Mouse (Mus musculus): ENCODE measurements around the gene Slc35e4.
A peak's percentile ranks its signal among the peaks of the same experiment; 100 is the strongest.
"Not testable (repeated sequence)": the region's sequence is repeated elsewhere in the genome, so short reads cannot be mapped to it uniquely, and the experiment has no call there.

Slc35e4 gene

DNA sequence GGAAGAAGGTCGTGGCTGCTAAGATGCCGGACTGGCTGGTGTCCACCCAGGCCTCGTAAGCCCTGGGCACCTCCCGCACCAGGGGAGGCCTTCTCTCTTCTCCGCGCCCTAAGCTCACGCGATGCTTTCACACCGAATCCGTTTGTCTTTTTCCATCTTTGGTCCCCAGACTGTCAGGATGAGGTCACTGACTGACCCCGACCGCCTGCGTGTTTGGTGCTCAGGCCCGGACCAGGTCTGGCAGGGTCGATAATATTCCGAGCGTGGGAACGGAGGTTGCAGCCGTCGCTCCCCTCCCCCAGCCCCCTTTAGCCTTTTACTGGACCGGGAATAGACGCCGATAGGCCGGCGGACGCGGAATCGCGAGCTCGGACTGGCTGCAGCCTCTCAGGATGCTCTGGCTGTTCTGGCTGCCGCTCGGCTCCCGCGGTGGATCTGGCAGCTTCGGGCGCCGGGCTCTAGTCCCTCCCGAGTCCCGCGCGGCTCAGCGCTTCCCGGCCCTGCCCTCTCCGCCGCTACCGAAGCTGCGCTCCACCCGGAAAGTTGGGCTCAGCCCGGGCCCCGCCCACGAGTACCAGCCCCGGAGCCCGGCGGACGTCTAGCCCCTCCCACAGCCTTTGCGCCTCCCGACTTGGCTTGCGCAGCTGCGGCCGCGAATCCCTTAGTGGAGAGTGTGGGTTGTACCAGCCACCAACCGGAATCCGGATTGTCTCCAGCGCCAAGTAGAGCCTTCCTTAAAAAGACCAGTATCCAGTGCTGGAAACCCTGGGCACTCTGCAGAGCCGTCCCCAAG lies 952 bp downstream of the Slc35e4 start:
- DNase-seq (ENCODE audit: low spot score) = peak; percentile 89

DNA sequence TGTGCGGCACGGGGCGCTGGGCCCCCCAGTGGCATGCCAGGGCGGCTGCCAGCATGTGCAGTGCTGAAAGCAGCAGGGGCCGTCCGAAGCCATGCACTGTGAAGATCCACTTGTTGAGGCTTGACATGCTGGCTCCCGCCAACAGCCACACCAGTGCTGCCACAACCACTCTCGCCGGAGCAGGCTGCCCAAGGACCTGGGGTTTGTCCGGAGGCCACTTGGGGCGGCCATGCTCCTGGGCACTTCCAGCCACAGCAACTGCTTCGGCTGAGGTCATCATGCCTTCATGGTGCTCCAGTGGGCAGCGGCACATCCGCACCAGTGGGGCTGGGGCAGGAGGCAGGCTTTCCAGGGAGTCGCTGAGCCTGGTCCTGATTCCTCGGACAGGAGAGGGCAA lies 1.6 kb downstream of the Slc35e4 start:
- peak; percentile 48 for DNase-seq (ENCODE audit: low spot score)

DNA sequence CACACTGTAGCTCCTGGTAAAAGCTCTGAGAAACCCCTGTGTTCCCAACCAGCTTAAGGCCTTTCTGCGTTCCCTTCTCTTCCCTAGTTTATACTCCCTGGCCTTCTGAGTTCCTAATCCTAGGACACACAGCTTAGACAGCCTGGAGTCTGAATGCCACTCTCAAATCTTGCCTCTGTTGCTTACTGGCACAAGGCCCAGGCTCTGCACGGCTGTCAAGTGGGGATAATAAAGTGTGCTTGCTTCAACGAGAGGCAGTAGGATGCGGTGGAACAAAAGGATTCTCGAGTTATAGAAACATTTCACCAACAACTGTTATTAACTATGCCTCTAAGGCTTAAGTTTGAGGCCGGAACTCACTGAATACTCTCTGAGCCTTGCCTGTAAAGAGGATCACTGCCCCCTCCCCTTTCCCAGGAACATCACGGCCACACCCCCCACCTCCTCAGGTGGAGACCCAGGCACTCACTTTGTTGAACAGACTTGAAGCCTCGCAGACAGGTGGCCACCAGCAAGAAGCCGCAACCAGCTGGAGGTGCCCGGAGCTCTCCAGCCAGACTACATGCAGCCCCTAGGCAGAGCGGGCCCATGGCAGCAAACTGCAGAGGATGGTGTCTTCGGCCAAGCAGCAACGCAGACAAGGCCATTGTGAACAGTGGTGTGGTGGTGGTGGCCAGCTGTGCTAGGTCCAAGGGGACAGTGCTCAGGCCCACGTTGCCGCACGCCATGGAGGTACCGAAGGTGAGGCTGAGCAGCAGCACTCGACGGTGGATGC lies 2.2 kb downstream of the Slc35e4 start:
- no peak for DNase-seq (ENCODE audit: low spot score)

DNA sequence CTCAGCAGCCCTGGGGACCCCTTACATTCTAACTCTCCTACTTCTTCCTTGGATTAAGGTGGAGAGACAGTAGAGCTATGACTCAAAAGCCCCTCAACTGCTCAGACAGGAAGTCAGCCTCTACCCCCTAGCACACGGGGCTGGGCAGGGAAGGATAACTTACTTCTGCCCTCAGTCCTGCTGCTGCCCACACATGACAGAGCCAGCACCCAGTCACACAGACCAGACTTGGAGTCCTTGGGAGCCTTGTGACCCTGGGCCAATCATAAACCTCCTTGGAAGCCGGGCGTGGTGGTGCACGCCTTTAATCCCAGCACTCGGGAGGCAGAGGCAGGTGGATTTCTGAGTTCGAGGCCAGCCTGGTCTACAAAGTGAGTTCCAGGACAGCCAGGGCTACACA lies 3.0 kb downstream of the Slc35e4 start:
- not testable (repeated sequence) for DNase-seq (ENCODE audit: low spot score)

DNA sequence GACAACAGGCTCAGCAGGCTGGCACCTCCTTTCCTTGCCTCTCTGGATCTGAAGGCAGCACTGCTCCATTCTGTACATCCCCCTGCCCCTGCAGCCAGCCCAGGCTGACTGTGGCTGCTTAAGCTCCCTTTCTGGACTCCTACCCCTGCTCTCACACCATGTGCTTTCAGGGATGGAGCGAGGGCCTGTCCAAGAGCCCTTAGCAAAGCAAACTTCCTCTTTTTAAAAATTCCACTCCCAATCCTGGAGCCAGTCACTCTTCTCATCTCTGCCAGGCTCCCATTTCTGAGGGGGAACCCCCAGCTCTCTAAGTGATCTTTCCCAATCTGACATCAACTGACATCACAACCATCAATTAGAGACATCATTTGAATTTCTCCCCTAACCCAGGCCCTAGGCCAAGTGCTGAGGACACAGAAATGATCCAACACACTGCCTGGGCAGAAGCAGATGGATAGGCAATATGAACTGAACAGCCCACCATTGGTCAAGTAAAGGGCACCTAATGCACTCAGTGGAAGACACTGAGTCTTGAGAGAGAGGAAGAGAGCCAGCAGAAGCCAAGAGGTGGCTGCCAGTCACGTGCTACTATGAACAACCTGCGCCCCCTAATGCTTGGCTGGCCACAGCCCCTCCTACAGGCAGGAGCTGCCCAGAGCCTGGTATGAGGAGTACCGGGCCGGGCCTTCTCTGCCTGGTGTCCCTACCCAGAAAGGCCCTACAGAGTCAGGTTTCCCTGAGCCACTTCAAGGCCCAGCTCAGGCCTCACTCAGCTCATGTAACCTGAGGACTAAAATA lies 3.8 kb downstream of the Slc35e4 start:
- no peak for DNase-seq (ENCODE audit: low spot score)

DNA sequence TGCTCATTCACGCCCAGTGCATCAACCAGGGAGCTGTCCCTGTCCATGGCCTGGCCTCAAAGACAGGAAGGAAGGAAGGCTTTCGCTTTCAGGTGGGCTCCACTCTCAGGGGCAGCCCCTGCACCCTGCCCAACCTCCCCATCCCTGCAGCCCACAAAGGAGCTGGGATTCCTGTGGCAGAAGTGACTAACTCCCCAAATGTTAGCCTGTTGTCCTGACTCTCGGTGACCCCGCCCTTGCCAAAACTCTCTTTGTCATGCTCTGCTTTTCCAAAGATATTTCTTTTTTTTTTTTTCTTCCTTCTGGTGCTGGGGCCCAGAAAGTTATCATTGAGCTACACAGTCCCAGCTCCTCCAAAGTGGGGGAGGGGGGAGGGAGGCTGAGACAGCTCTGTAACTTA lies 5.2 kb downstream of the Slc35e4 start:
- DNase-seq (ENCODE audit: low spot score) = no peak

DNA sequence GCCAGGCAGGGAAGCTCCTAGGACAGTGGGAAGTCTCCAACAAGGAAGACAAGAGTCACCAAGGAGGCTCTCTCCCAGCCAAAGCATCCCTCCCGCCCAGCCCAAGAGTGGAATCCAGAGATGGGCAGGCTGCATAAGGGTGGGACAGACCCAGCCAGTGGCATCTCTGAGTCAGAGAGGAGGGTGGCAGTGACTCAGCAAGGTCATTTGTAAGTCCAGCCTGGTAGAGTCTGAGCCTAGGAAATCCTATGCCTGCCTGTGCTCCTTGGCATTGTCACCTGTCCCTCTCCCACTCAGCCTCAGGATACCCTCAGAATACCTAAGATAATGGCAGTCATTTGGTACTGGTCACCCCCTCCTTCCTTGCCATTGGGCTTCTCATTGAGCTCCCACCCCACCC lies 9.0 kb downstream of the Slc35e4 start:
- DNase-seq (ENCODE audit: low spot score) = no peak

DNA sequence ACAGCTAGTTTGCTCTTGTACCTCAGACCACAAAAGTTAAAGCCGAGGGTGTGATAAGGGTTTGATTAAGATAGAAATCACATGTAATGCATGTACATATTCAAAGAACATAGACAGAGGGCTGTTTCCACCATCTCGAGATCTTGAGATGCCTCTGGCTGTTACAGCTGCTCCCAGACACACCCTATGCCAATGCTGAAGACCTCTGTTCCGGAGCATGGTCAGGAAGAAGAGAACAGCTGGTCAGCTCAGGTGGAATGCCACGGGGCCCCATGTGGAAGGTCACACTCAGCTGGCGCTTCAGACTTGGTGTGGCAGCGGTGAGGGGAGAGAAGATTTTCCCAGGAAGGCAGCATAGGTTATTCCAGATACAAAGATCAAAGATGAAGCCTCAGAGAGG lies 9.8 kb downstream of the Slc35e4 start:
- no peak for DNase-seq (ENCODE audit: low spot score)

DNA sequence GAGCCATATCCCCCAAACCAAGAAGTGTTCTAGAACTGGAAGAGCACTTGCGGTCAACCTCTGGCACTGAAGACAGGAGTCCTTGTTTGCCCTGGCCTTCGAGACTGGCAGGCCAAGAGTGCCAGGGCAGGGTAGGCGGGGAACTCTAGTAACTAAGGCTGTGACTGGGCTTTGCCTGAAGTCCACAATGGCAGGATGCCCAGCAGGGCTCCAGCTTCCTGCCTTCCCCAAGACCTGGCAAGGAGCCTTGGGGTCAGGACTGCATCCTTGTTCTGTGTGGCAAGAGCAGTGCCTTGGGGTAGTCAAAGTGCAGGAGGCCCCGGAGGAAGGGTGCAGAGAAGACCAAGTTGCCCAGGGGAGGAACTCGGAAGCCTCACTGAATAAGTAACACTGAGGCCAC lies 11.4 kb downstream of the Slc35e4 start:
- DNase-seq (ENCODE audit: low spot score) = no peak

DNA sequence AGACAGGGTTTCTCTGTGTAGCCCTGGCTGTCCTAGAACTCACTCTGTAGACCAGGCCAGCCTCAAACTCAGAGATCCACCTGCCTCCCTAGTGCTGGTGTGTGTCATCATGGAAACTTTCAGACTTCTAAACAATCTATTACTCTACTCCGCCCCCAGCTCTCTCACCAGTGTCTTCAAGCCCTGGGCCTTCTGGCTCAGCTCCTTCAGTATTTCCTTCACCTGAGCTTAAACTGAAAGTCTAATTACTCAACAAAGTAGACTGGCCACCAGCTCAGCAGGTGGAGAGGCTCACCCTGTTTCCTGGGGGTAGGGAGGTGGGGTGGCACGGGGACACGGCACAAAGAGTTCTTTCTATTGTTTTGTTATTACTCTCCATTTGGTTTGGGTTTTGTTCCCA lies 11.9 kb downstream of the Slc35e4 start:
- DNase-seq (ENCODE audit: low spot score) = no peak

DNA sequence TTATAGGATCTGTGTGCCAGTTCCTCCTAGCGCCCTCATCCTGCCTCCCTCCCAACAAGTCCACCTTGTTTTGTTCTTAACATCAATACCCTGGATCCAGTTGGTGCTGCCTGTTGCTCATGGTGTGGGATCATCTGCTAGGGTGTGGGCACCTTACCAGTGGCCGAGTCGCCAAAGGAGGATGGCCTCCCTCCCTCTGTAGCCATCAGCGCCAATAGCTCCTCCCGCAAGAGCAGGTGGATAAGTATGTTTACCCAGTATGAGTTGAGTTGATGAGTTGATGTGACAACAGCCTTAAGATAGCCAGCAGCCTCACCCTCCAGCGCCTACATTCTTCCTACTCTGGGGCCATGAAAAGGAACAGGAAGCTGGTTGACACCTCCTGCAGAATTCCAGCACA lies 14.2 kb downstream of the Slc35e4 start:
- no peak for DNase-seq (ENCODE audit: low spot score)

DNA sequence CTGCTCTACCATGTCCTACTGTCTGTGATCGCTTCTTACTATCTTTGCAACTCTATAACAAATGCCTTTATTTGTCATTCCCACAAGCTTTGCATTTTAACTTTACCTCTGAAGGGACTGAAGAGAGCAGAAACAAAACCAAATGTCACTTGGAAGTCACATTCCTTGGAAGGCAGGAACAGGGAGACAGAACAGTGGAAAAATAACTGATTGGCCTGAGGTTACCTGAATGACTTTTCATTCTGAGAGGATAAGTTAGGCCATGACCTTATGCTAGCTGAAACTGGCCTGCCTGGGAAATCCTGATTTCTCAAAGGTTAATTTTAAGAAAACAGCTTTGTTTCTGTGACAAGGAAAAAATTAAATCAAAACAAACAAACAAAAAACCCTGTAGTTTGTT lies 18.5 kb downstream of the Slc35e4 start:
- no peak for DNase-seq (ENCODE audit: low spot score)

DNA sequence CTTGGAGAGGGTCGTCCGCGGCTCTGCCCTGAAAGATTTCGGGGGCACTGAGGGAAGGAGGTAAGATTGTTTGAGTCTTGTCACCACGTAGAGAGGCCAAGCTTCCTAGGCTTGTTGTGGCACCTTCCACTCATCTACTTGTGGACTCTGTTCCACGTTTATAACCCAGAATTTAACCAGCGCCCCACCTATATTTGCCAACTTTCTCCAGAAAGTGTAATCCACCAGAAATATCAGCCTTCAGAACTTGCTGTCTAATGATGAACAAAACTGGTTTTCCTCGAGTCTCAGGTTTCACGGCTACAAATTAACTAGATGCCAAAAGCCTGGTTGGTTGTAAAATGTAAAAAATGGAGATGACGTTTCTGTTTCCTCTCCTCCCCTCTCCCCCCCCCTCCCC lies 19.0 kb downstream of the Slc35e4 start:
- DNase-seq (ENCODE audit: low spot score) = no peak

DNA sequence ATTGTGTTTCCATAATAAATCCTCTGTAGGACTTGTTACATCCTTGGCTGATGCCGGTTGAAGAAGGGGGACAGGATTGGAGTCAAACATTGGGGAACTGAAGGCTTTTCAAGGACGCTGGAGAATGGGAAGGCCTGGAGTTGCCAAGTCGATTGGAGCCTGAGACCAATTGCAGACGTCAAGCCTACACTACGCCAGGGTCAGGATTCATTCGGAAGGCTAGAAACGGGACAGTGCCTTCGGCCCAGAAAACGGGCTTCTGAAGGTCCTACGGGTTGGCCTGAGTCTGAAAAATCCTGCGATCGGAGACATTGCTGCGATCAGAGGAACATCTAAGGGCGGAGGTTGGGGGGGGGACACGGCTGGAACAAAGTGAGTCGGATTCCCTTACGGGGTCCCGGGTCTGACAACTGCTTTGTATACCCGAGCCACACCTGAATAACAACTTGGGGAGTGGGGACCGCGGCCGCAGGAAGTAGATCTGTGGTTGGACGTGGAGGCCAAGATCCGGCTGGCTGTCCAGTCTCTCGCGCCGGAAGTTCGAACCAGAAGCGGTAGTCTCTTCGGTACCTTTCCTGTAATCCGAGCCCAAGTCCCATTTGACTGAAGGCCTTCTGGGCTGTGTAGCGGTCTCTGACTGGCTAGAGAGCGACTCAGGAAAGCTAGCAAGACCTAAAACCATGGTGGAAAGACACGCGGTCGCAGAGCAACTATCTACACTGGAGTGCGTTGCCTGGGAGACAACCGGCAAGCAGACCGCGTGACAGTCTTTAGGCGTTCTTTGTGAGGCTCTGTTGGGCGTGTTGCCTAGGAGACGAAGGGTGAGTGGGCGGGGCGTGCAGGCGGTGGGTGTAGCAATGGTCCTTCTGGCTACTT lies 19.8 kb downstream of the Slc35e4 start, which contains the start of the genes 4921536K21Rik and Dusp18:
Gene 4921536K21Rik, minus strand, starts transcription at position 693 of the 876 bp plus-strand sequence.
Gene Dusp18, plus strand, starts transcription at position 835 of the 876 bp plus-strand sequence.
- DNase-seq (ENCODE audit: low spot score) = peak; percentile 95

DNA sequence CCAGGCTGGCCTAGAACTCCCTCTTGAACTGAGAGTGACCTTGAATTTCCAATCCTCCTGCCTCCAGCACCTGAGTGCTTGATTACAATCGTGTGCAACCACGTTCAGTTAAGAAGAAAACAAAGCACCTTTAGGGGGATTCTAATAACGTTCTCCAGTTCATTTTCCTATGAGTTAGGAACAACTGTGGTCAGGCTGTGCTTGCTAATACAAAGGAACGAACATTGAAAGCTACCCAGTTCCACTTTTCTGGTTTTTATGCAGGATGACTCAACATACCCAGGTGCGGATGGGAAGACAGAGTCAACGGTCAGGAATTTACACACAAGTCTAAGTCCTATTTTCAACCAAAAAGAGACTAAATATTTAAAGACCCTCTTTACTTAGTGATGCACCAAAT lies 20.5 kb downstream of the Slc35e4 start:
- no peak for DNase-seq (ENCODE audit: low spot score)

DNA sequence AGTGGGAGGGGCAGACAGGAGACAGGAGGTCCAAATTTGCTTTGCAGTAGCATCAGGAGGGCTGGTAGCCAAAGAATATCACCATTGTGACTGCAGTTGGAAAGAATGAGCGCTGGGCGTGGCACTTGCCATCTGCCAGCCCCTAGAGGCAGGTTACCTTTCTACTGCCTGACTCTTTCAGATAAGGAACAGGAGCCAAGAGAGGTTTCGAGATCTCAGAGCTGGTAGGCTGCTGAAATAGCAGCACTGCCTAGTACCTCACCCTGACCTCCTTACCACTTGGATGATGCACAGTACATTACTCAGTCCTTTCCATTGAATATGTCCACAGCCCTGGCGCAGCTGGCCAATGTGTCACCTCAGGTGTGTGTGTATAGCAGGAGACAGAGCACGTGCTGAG lies 27.1 kb downstream of the Slc35e4 start:
- no peak for DNase-seq (ENCODE audit: low spot score)

DNA sequence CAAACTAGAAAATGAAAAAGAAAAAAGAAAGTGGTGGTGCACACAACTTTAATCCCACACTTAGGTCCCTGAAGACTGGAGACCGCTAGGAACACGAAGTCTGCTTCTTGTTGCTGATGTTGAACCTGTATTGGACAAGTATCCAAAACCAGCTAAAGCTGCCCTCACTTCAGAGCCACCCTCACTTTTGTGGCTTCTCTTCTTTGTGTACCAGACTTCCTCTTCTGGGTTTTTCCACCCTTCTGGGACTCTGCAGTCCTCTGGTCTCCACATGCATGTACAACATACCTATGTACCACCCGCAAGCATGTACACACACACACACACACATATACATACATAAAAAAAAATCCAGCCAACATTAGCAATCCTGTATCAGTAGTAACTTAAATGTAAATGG lies 30.8 kb downstream of the Slc35e4 start:
- no peak for DNase-seq (ENCODE audit: low spot score)

DNA sequence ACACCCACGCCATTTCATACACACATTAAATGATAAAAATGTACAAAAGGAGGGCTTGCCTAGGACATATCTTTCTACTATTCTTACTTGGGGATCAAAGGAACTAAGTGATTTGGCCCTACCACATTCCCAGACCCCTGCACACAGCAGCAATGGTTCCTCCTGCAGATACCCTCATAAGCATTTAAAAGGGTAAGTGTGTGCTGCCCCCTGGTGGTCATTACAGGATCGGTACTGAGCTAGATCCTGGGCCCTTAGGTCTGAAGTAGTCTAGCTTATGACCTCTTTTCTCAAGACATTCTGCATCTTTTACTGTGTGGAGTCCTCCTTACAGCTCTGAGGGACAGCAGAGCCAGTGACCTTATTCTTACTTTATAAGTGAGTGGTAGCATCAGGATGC lies 34.6 kb downstream of the Slc35e4 start:
- peak; percentile 93 for DNase-seq (ENCODE audit: low spot score)

DNA sequence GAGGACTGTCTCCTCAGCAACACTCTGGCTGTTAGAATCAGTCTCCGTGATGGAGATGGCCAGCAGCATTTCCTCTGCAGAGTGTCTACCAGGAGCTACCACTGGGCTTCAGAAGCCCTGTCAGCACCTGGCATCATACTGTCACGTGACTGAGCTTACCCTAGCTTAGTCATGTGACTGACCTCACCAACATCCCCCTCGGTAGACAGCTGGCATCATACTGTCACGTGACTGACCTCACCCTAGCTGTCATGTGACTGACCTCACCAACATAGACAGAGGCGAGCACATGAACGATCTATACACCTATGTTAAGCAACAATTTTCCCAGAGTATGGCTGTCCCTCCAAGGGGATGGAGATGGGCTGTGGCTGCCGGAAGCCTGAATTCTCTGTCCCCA lies 35.8 kb downstream of the Slc35e4 start:
- no peak for DNase-seq (ENCODE audit: low spot score)

DNA sequence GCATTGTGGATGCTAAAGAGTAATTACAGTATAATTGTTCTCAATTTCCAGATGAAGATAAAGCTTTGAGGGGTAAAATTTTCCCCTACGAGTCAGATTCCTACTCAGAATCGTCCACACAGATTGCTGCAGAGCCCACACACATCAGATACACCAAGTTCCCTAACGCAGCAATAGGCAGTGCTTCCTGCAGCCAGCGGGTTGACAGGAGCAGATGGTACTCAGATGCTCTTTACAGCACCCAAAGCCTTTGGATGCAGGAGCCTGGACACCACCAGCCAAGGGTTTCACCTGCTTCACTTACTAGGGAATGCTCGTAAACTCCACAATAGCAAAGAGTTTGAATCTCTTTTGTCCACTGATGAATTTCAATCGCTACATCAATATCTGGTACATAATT lies 38.0 kb downstream of the Slc35e4 start:
- no peak for DNase-seq (ENCODE audit: low spot score)

DNA sequence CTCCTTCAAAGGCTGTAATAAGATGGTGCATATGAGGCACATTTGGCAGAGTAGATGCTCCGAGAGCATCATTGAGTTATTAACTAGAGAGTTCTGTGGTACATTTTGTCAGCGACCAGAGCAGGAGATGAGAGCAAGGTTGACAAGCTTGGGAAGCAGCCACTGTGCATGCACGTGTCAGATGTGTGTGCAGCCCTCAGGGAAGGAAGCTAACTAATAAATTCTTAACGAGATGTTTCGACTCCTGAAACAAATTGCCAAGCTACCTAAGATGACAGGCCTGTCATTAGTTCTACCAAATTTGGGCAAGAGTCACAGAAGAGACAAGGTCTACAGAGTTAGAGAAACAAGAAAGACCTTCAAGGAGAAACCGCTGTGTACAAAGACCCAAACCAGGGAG lies 50.1 kb downstream of the Slc35e4 start:
- DNase-seq (ENCODE audit: low spot score) = peak; percentile 44

All from retina, embryonic 14.5 days (tissue).